Mouse (Mus musculus) small intestine, adult 2 months (tissue): ENCODE results near the gene Eme2.
A peak's percentile ranks its signal among the peaks of the same experiment; 100 is the strongest.
"Not testable (repeated sequence)": the region's sequence is repeated elsewhere in the genome, so short reads cannot be mapped to it uniquely, and the experiment has no call there.

Experiments
- CTCF ChIP-seq: fragments of 200-500 bp; IDR thresholded peaks from 2 replicates; pipeline ENCODE4 v1.5.1; 2012; ENCODE audit warnings: low read depth, mild to moderate bottlenecking, control low read depth, inconsistent platforms, low read length, moderate library complexity, mixed read lengths; ENCODE audit not compliant: insufficient replicate concordance, insufficient read length; ENCODE audit errors: extremely low read depth
- POLR2A ChIP-seq: fragments of 200-500 bp; IDR thresholded peaks from 2 replicates; pipeline ENCODE4 v1.6.1; 2012; ENCODE audit warnings: low read depth, mild to moderate bottlenecking, control low read depth, inconsistent platforms, low read length, moderate library complexity

DNA sequence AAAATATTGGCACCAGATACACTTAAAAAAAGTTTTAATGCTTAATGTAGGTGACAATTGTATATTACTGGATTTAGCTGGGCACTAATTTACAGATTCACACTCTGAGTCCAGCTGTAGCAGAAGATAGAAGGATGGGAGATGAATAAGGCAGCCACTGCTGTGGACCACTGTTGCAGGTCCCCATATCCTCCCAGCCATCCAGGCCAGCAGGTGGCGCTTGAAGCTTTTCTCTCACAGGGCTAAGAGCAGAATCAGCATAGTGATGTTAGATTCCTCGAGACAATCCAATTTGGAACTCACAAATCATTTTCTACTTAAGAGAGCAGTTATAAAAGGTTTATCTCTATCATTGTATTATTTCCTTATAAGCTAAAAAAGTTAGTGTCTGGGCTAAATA, 47.6 kb upstream of the Eme2 start:
- TF ChIP-seq CTCF: peak; percentile 59; the same call in 1 of the 2 replicates
- TF ChIP-seq POLR2A: not testable (repeated sequence)
